Mouse (Mus musculus) cerebellum, adult 8-10 months (tissue): ENCODE results near the gene Fancd2.
A peak's percentile ranks its signal among the peaks of the same experiment; 100 is the strongest.

ENCODE experiments used
- DNase-seq: peaks from one replicate; pipeline ENCODE4 v3.0.0; 2022

Gene Fancd2

DNA sequence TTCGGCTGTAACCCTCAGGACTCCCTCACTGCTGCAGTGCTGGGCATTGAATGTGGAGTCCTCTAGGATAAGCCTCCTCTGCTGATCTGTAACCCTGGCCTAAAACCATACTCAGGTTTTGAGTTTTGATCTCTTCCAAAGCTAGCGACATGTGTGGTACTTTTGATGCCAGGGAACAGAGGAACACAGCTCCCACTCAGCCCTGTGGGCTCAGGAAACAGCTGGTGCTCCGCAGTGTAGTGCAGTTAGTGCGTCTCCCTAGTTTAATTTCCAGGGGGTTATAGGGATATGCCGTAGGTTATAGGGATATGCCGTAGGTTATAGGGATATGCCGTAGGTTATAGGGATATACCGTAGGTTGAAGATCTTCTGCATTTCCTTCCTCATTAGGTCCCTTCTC, 83.5 kb downstream of the Fancd2 start:
- no peak for DNase-seq

DNA sequence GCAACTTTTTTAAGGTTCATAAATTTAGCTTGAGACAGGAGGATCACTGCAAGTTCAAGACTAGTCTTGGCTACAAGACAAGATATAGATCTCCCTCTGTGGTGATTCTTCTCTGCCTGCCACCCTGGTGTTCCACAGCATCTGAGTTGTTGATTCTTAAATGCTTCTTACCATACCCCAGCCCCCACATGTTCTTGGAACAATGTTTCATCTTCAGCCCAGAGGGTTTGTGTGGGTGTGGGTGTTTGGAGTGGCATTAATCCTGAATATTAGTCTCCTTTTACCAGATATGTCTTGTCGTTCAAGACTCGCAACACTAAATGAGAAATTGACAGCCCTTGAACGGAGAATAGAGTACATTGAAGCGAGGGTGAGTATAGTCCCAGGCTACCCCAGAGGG, 84.0 kb downstream of the Fancd2 start:
- DNase-seq = no peak

GRCm38 (mm10) chr6:113623386-113623785, 91.9 kb downstream of the Fancd2 start:
- DNase-seq = no peak

DNA sequence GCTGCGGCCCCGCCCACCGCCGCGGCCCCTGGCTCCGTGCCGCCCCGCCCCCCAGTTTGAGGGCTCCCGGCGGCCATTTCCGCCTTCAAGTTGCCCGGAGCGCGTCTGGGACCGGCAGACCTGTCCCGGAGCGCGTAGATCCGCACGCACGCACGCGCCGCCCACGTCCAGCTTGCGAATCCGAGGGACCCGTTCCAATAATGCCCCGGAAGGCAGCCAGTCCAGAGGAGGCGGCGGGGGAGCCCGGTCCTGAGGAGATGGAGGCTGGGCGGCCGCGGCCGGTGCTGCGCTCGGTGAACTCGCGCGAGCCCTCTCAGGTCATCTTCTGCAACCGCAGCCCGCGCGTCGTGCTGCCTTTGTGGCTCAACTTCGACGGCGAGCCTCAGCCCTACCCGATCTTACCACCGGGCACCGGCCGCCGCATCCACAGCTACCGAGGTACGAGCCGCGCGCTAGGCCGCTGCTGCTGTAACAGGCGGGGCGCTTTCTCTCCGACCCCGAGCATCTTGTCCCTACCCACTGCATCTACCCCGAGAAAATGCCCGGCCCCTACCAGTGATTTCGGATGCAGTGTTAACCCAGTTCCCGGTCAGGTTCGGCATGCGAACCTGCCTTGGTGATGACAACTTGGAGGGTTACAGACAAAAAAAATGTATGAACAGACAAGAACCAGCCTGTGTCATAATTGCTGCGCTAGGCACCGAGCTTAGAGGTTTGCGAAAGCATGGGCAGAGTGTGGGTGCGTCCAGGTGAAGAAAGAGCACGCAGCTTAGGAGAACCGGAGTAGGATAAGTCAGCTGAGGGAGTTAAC, 92.7 kb downstream of the Fancd2 start, which contains the start of gene Vhl:
Vhl (plus strand) TSS at position 19 of the 811 bp plus-strand sequence.
- DNase-seq = peak; percentile 78

GRCm38 (mm10) chr6:113624989-113625770, 93.7 kb downstream of the Fancd2 start:
- DNase-seq = peak; percentile 19

DNA sequence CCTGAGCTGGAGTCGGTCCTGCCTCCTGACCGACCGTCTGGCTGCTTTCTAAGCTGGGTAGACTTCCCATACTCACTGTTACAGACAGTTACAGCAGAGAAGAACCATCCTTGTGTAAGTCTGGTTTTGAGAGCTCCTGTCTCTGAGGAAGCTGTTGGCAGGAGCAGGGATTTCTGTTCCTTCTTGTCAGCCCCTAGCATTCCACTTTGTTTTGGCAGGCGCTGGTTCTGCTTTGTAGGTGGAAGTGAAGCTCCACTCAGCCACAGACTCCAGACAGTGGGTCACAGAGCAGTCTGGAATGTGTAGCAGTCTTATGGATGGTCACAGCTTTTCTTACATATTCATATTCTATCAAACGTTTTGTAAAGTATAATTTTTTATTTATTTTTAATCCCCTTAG, 98.8 kb downstream of the Fancd2 start:
- DNase-seq = no peak

DNA sequence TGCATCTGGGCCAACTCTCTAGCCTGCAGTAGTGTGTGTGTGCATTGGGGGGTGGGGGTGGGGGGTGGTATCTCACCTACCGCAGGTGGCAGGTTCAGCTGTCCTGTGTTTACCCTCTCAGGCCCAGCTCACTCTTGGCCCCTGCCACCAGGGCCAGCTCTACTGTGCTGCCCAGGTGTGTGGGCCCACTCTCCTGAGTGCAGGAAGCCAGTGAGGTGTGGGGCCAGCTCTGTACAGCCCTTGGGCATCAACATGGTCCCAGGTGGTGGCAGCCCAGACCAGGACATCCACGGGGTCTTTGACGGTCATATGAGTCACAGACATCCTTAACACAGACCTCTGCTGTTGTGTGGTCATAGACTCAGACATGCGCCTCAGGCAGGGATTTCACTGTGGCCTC, 101.4 kb downstream of the Fancd2 start:
- DNase-seq = no peak

- peak; percentile 94 for DNase-seq
Observed at GRCm38 (mm10) chr6:113638302-113639040, 107.0 kb downstream of the Fancd2 start, which contains the start of gene Irak2. Gene Irak2 (plus strand): TSS chr6:113638467.

GRCm38 (mm10) chr6:113639201-113639600, 107.7 kb downstream of the Fancd2 start:
- DNase-seq = no peak

GRCm38 (mm10) chr6:113642605-113643004, 111.1 kb downstream of the Fancd2 start:
- no peak for DNase-seq

- DNase-seq = no peak
Observed at GRCm38 (mm10) chr6:113643021-113643420, 111.5 kb downstream of the Fancd2 start.

DNA sequence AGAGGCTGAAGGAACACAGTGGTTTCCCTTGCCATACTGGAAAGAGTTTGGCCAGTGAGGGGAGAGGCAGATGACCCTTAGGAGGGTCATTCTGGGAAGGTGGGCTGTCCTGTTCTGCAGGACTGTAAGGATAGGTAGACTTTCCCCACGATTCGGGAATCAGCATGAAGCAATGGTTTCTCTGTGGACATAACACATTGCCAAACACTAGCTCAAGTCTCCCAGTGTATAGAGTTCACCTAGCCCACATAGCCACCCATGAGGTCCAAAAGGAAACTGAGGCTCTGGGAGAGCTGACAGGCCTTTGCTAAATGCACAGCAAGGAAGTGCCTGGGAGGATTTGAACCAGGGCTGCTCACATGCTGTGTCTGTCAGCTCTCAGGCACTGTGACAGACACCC, 112.5 kb downstream of the Fancd2 start:
- no peak for DNase-seq

DNA sequence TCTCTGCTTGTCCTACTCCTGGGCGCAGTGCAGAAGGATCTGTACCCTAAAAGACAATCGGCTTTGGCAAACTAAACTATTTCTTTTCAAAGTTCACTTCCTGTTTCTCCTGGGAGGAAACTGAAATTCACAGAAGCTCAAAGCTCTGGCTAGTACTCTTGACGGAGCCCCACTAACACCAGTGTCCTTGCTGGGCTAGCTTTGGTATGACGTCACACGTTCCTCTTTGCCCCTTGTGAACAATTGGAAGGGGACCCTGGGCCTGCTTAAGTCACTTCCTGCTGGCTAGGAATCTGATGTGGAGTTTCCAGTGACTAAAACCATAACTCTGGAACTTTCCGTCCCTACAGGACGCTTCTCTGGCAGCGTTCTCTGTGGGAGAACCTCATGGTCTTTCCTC, 113.3 kb downstream of the Fancd2 start:
- no peak for DNase-seq
